Mouse (Mus musculus): ENCODE measurements around the gene Fgfr2.
A peak's percentile ranks its signal among the peaks of the same experiment; 100 is the strongest.

- peak; percentile 29 for TF ChIP-seq CTCF (IDR thresholded peaks at IDR 0.05; ENCODE audit: control insufficient read depth, insufficient read depth, insufficient read length)
- no peak for TF ChIP-seq USF1 (IDR thresholded peaks at IDR 0.05; ENCODE audit: low read depth)
- no peak for TF ChIP-seq CEBPB (IDR thresholded peaks at IDR 0.05; ENCODE audit: low read depth)
- no peak for TF ChIP-seq FOSL1 (IDR thresholded peaks at IDR 0.05; ENCODE audit: insufficient read depth, low read length, poor library complexity, severe bottlenecking)
- no peak for TF ChIP-seq MYOG (IDR thresholded peaks at IDR 0.05; ENCODE audit: control insufficient read depth, extremely low read depth, insufficient read length)
Measured at GRCm38 (mm10) chr7:132656548-132656947, 466.6 kb downstream of the Fgfr2 start.
